Mouse (Mus musculus): ENCODE measurements around the gene Dctn2. TPM values are rescaled to one million over a fixed set of nuclear protein-coding genes. Genes with fewer than 3 reads are reported as not detected.
A peak's percentile ranks its signal among the peaks of the same experiment; 100 is the strongest.

The Dctn2 gene
- polyA plus RNA-seq, 1 experiment from 2014 or later = 234 TPM

DNA sequence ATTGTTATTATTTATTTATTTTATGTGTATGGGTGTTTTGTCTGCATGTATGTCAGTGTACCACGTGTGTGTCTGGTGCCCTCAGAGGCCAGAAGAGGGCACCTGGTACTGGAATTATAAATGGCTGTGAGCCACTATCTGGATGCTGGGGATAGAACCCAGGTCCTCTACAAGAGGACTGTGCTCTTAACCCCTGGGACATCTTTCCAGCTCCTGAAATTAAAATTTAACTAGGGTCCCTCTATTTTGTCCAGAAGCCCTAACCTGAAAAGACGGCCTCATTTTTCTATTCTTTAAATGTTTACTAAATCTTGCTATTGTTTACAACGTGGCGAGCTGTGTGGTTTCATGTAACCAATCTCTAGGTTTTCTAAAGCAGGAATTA lies 449 bp upstream of the Dctn2 start:
- Histone ChIP-seq H3K27ac (peak overlapping the region; percentile 93; the same call in 1 of the 2 replicates), H3K4me2 (replicated peaks) (peak overlapping the region; percentile 34), H3K27me3 (peaks cover 14% of the 10 kb centered on the region), H3K9ac (no peak overlapping the region), H3K4me1 (peaks cover 51% of the 10 kb centered on the region), H3K9me3 (replicated peaks) (no peaks in the 10 kb centered on the region), H3K4me3 (peak overlapping the region; percentile 97; the same call in 1 of the 2 replicates), H3K36me3 (peaks cover 17% of the 10 kb centered on the region)
- 25% methylated on average over 4 of the region's 4 CpGs for WGBS
- ATAC-seq (ENCODE audit: low FRiP score) = peak; percentile 48; the same call in 1 of the 2 replicates

DNA sequence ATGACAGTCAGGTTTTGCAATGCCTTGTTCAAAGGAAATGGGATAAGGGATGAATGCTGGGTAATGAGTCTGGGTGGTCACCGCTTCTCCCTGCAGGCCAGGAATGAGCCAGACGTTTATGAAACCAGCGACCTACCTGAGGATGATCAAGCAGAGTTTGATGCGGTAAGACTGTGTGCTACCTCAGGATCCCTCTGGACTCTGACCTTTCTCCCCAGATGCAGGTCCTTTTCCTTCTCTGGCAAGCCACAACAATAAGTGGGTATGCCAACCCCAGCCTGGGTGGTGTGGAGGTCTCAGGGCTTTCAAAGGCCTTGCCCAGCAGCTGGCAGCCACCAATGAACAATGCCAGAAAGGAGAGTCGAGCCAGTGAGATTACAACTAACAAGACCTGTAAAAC lies 1.1 kb downstream of the Dctn2 start:
- peak overlapping the region; percentile 93; the same call in 1 of the 2 replicates for H3K27ac ChIP-seq
- H3K27me3 ChIP-seq = peaks cover 14% of the 10 kb centered on the region
- peak overlapping the region; percentile 97 for H3K4me3 ChIP-seq
- ATAC-seq (ENCODE audit: low FRiP score) = no peak
- H3K9ac ChIP-seq = peak overlapping the region; percentile 99
- peak overlapping the region; percentile 92 for H3K4me2 ChIP-seq (replicated peaks)
- 76% methylated on average over 5 of the region's 5 CpGs for WGBS
- peaks cover 39% of the 10 kb centered on the region for H3K4me1 ChIP-seq
- H3K36me3 ChIP-seq = peaks cover 30% of the 10 kb centered on the region
- H3K9me3 ChIP-seq (replicated peaks) = no peaks in the 10 kb centered on the region

DNA sequence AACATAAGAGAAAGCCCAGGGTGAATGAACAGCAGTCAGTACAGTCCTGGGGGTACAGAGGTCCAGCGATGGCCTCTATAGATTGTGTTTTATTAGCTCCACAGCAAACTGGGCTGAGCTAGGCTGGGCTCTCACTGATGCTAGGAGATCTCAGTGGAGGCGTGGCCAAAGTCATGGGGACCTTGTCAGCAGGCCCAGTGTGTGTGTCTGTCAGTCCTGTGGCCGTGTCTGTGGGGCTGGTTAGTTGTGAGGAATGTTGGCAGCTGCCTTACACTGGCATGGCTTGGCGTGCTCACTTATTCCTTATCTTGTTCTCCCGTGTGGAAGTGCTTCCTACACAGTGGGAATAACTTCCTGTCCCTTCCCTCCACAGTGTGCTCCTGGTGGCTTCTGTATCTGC lies 2.2 kb downstream of the Dctn2 start:
- Histone ChIP-seq H3K36me3 (peaks cover 41% of the 10 kb centered on the region), H3K27me3 (peaks cover 10% of the 10 kb centered on the region), H3K4me1 (peaks cover 34% of the 10 kb centered on the region), H3K27ac (peak overlapping the region; percentile 24; the same call in 1 of the 2 replicates), H3K9ac (0 out of 2 replicates have a peak overlapping the region, but pooled peaks have one; percentile 8), H3K9me3 (replicated peaks) (no peaks in the 10 kb centered on the region), H3K4me3 (no peak overlapping the region), H3K4me2 (replicated peaks) (no peak overlapping the region)
- 80% methylated on average over 5 of the region's 5 CpGs for WGBS
- ATAC-seq (ENCODE audit: low FRiP score) = no peak

DNA sequence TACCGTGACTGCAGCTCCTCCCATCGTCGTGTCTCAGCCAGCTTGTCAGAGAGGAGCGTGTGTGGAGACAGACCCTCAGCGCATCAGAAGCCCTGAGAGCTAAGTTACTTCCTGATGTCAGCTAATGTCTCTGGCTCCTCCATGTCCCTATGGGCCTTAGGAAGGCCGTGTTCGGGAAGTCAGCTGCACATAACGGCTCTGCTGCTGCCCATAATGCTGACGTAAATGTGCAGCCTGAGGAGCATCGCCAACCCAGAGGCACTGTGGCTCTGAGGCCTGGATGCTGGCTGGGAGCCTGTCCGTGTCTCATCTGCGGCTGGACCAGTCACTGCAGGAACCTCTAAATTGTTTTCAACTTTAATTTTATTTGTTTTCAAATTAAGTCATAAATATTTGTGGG lies 2.9 kb downstream of the Dctn2 start:
- Histone ChIP-seq H3K27me3 (peaks cover 5% of the 10 kb centered on the region), H3K27ac (peak overlapping the region; percentile 24; the same call in 1 of the 2 replicates), H3K9me3 (replicated peaks) (no peaks in the 10 kb centered on the region), H3K4me1 (peaks cover 31% of the 10 kb centered on the region), H3K4me3 (no peak overlapping the region), H3K9ac (0 out of 2 replicates have a peak overlapping the region, but pooled peaks have one; percentile 8), H3K4me2 (replicated peaks) (no peak overlapping the region), H3K36me3 (peaks cover 47% of the 10 kb centered on the region)
- no peak for ATAC-seq (ENCODE audit: low FRiP score)
- 77% methylated on average over 12 of the region's 12 CpGs for WGBS

DNA sequence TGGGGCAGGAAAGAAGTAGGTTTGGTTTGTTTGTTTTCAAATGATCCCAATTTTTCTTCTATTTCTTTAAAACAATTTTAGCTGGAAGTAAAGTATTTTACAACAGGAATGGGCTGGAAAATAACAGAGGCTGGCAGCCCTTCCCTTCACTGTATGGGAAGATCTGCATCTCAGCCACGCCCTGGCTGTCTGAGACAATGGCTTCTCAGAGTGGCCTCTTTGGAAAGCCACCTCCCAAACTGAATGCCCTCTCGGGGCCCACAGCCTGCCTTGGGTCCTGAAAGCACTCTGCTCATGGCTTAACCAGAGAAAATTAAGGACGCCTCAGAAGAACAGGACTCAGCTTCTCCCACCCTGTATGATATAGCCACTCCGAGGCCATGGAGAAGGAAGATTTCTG lies 3.7 kb downstream of the Dctn2 start:
- ATAC-seq (ENCODE audit: low FRiP score) = no peak
- no peak overlapping the region for H3K4me2 ChIP-seq (replicated peaks)
- no peak overlapping the region for H3K9ac ChIP-seq
- H3K36me3 ChIP-seq = peaks cover 55% of the 10 kb centered on the region
- H3K27me3 ChIP-seq = no peaks in the 10 kb centered on the region
- no peak overlapping the region for H3K4me3 ChIP-seq
- no peaks in the 10 kb centered on the region for H3K9me3 ChIP-seq (replicated peaks)
- WGBS = 59% methylated on average over 4 of the region's 4 CpGs
- peaks cover 31% of the 10 kb centered on the region for H3K4me1 ChIP-seq
- peak overlapping the region; percentile 26; the same call in 1 of the 2 replicates for H3K27ac ChIP-seq

DNA sequence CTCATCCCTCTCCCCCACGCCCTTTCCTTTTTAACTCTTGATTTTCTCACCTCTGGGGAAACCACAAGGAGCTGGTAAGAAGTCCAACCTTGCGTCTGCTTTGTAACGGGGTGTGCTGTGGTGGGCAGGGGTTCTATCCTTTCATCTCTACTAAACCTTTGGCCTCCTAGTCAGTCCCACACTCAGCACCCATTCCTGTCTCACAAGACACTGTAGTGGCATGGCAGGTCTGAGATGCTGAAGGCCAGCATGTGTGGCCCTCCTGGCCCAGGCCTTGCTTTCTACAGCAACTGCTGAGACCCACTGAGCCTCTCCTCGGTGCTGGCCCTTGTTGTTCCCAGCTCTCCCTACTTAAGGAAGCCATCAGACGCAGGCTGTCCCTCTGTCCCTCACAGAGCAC lies 6.2 kb downstream of the Dctn2 start:
- WGBS = 86% methylated on average over 5 of the region's 5 CpGs
- no peak overlapping the region for H3K4me3 ChIP-seq
- H3K4me2 ChIP-seq (replicated peaks) = no peak overlapping the region
- peaks cover 79% of the 10 kb centered on the region for H3K36me3 ChIP-seq
- no peaks in the 10 kb centered on the region for H3K27me3 ChIP-seq
- no peak overlapping the region for H3K9ac ChIP-seq
- no peak overlapping the region for H3K27ac ChIP-seq
- H3K4me1 ChIP-seq = peaks cover 25% of the 10 kb centered on the region
- no peaks in the 10 kb centered on the region for H3K9me3 ChIP-seq (replicated peaks)
- no peak for ATAC-seq (ENCODE audit: low FRiP score)

DNA sequence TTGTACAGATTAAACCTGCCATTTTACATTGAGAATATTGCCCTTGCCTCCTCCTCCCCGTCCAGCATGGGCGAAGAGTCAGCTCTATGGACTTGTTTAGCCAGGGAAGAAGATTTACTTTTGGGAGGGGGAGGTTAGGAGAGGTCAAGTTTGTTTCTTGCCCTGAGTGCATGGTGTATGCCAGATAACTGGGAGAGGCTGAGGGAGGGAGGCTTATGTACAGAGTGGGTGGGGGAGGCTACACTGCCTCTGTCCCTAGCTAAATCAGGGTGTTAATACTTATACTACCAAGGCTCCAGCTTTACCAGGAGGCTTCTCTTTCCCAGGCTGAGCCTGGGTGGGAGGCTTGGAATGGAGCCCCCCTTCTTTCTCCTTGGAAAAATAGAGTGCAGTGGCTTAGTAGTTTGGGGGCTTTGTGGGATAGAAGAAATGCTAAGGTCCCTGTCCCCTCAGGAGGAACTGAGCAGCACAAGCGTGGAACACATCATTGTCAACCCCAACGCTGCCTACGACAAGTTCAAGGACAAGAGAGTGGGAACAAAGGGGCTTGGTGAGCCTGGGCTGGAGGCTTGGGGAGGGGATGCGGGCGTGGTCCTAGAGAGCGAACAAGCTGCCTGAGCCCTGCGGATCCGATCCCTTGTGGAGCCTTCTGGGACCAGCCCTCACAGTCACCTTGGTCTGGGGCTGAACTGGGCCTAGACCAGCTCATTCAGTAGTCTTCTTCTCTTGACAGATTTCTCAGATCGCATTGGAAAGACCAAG lies 8.3 kb downstream of the Dctn2 start:
- H3K9ac ChIP-seq = no peak overlapping the region
- ATAC-seq (ENCODE audit: low FRiP score) = no peak
- H3K36me3 ChIP-seq = peaks cover 90% of the 10 kb centered on the region
- no peak overlapping the region for H3K27ac ChIP-seq
- no peak overlapping the region for H3K4me2 ChIP-seq (replicated peaks)
- peaks cover 8% of the 10 kb centered on the region for H3K4me1 ChIP-seq
- no peak overlapping the region for H3K4me3 ChIP-seq
- H3K9me3 ChIP-seq (replicated peaks) = no peaks in the 10 kb centered on the region
- 84% methylated on average over 11 of the region's 11 CpGs for WGBS
- H3K27me3 ChIP-seq = no peaks in the 10 kb centered on the region

DNA sequence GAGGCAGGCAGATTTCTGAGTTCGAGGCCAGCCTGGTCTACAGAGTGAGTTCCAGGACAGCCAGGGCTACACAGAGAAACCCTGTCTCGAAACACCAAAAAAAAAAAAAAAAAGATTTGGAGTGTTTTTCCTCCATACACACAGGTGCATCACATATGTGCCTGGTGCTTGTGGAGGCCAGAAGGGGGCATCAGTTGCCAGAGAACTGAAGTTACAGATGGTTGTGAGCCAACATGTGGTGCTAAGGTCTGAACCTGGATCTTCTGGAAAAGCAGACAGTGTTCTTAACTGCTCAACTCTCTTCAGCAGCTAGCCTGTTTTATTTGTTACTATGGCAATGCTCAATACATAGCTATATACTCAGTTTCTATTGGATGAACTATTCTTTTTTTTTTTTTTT lies 13.6 kb downstream of the Dctn2 start:
- no peaks in the 10 kb centered on the region for H3K9me3 ChIP-seq (replicated peaks)
- no peak overlapping the region for H3K4me2 ChIP-seq (replicated peaks)
- peaks cover 1% of the 10 kb centered on the region for H3K4me1 ChIP-seq
- no peak overlapping the region for H3K4me3 ChIP-seq
- H3K27me3 ChIP-seq = no peaks in the 10 kb centered on the region
- 94% methylated on average over 2 of the region's 2 CpGs for WGBS
- ATAC-seq (ENCODE audit: low FRiP score) = no peak
- H3K27ac ChIP-seq = no peak overlapping the region
- no peak overlapping the region for H3K9ac ChIP-seq
- peaks cover 96% of the 10 kb centered on the region for H3K36me3 ChIP-seq

DNA sequence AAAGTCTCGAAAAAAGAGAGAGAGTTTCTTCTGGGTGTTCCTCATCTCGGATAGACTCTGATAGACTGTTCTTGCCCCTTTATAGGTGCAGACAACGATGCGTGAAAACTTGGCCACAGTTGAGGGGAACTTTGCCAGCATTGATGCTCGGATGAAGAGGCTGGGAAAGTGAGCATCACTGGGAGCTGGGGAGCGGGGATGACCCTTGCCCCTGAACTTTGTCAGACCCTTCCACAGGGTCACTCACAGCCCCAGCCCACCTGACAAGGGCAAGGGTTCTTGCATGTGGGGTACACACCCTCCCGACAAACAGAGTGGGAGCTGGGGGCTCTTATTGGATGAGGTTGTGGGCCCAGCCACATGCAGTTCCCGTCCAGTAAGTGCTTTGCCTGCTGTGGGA lies 15.1 kb downstream of the Dctn2 start:
- H3K4me2 ChIP-seq (replicated peaks) = no peak overlapping the region
- peaks cover 97% of the 10 kb centered on the region for H3K36me3 ChIP-seq
- no peak overlapping the region for H3K4me3 ChIP-seq
- no peak overlapping the region for H3K9ac ChIP-seq
- 89% methylated on average over 8 of the region's 8 CpGs for WGBS
- H3K27ac ChIP-seq = no peak overlapping the region
- H3K27me3 ChIP-seq = no peaks in the 10 kb centered on the region
- H3K4me1 ChIP-seq = peaks cover 14% of the 10 kb centered on the region
- ATAC-seq (ENCODE audit: low FRiP score) = no peak
- no peaks in the 10 kb centered on the region for H3K9me3 ChIP-seq (replicated peaks)

DNA sequence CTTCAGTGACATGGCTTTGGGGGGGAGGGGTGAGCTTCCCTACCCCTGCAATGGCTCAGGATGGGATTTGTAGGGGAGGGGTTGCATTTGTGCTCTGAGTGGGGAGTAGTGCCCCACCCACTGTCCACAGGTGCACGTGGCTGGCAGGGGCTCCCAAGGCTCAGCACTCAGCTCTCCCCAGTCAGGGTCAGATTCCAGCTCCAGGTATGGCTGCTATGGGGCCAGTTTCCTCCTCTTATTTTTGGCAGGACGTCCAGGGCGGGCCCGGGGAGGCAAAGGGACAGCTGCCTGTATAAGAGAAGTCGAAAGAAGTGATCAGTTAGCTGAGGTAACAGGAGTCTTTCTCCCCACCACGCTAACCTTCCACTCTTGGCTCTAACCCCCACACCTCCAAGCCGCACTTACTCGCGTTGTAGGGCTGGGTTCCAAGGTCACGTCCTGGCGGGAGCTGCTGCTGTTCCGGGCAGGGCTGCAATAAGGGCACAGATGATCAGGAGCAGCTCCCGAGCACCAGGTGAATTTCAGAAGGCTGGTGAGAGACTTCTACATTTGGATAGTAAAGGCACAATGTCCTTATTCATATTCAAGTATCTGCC lies 16.6 kb downstream of the Dctn2 start:
- peaks cover 28% of the 10 kb centered on the region for H3K4me1 ChIP-seq
- no peak overlapping the region for H3K27ac ChIP-seq
- H3K4me2 ChIP-seq (replicated peaks) = no peak overlapping the region
- no peaks in the 10 kb centered on the region for H3K9me3 ChIP-seq (replicated peaks)
- ATAC-seq (ENCODE audit: low FRiP score) = no peak
- no peaks in the 10 kb centered on the region for H3K27me3 ChIP-seq
- H3K9ac ChIP-seq = no peak overlapping the region
- H3K36me3 ChIP-seq = peaks cover 88% of the 10 kb centered on the region
- 90% methylated on average over 13 of the region's 13 CpGs for whole genome bisulfite sequencing
- H3K4me3 ChIP-seq = no peak overlapping the region

DNA sequence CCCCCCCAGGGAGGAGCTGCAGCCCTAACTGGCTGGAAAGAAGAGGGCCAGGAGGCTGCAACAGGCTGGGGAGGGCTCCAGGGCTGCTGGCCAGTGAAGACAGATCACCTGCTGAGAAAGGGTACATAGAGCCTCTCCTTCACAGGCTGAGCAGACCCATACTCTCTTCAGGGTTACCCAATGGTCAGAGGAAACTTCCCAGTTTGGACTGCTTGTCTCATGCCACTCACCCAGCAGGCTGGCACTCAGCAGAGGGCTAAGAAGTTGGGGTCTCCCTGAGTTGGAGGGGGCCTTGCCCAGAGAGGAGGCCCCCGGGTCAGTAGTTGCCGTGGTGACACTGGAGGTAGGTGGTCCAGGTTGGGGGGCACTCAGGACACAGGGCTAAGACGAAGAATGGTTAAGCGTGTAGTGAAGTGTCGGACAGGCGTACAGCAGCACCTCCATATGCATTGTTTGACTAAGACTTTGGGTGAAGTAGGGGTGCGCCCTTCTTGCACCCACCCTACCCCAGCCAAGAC lies 18.0 kb downstream of the Dctn2 start:
- H3K9ac ChIP-seq = no peak overlapping the region
- no peak overlapping the region for H3K4me3 ChIP-seq
- no peaks in the 10 kb centered on the region for H3K9me3 ChIP-seq (replicated peaks)
- H3K4me2 ChIP-seq (replicated peaks) = no peak overlapping the region
- H3K4me1 ChIP-seq = peaks cover 31% of the 10 kb centered on the region
- whole genome bisulfite sequencing = 92% methylated on average over 7 of the region's 7 CpGs
- no peaks in the 10 kb centered on the region for H3K27me3 ChIP-seq
- H3K27ac ChIP-seq = 0 out of 2 replicates have a peak overlapping the region, but pooled peaks have one; percentile 19
- H3K36me3 ChIP-seq = peaks cover 73% of the 10 kb centered on the region
- no peak for ATAC-seq (ENCODE audit: low FRiP score)

DNA sequence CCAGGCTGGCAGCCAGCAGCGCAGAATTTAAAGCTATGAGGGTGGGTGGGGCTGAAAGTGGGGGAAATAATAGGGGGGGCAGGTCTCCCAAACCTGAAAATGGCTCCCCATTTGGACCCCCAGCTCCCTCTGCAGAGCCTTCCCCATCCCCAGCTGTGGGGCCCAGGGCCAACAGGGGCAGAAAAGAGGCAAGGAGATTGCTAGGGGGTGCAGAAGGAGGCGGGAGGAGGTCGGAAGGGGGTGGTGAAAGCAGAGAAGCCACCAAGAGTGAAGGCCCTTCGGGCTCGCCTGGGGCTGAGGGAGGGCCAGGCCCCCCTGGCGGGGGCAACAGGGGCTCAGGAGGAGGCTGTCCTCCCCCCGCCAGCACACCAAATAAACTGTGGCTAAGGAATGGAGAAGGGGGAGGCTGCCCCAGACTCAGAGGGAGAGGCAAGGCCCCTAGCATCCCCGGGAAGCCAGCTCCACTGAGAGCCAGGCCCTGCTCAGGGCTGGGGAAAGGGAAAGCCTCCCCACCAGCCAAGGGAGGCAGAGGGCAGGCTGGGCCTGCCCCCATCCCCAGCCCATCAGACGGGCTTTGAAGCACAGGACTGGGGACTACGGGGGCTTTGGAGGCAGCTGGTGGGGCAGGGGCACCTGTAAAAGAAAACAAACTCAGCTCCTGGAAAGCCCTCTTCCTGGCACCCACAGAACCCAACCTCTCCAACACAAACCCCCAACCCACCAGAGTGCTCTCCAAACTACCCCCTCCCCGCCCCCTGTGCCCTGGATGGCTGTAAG lies 18.7 kb downstream of the Dctn2 start:
- no peak for ATAC-seq (ENCODE audit: low FRiP score)
- peaks cover 66% of the 10 kb centered on the region for H3K36me3 ChIP-seq
- H3K9me3 ChIP-seq (replicated peaks) = no peaks in the 10 kb centered on the region
- H3K4me1 ChIP-seq = peaks cover 35% of the 10 kb centered on the region
- H3K27me3 ChIP-seq = no peaks in the 10 kb centered on the region
- 70% methylated on average over 11 of the region's 11 CpGs for WGBS
- no peak overlapping the region for H3K4me2 ChIP-seq (replicated peaks)
- H3K4me3 ChIP-seq = no peak overlapping the region
- H3K27ac ChIP-seq = no peak overlapping the region
- peak overlapping the region; percentile 28; the same call in 1 of the 2 replicates for H3K9ac ChIP-seq
